20 mouse cellular contexts compared by ENCODE assay signal in genomic region chr16:62325534-62326244, GRCm38 (mm10).
DNase-seq lines count a peak whose midpoint lies in the region; ATAC-seq and TF ChIP-seq lines count a peak whose summit lies in the region.
"Had no signal": no experiment of that assay in that cellular context is flagged by ENCODE, and none has a peak within 500 bp of the region (broad histone marks: within the 10 kb centered on the region; RNA-seq: fewer than 3 reads in every experiment).

No protein-coding gene starts in this region.

- 0 out of 2 replicates have a peak, but pooled peaks have one; percentile 40 for ATAC-seq in intestine, embryonic 14.5 days (replicated peaks; ENCODE audit: low FRiP score, low TSS enrichment, low read depth)
- ATAC-seq in intestine, postnatal 0 days = no peak
- ATAC-seq in neural tube, embryonic 15.5 days (ENCODE audit: low FRiP score) = peak; percentile 70; the same call in 1 of the 2 replicates
- ATAC-seq in liver, postnatal 0 days = no peak
- ATAC-seq: forebrain, embryonic 16.5 days had no signal

- no peaks in the 10 kb centered on the region for H3K9me3 ChIP-seq in intestine, embryonic 14.5 days (ENCODE audit: control insufficient read depth, low read length)
- H3K9me3 ChIP-seq in intestine, postnatal 0 days (ENCODE audit: control insufficient read depth) = no peaks in the 10 kb centered on the region
- no peaks in the 10 kb centered on the region for H3K9me3 ChIP-seq in neural tube, embryonic 15.5 days (replicated peaks)
- no peaks in the 10 kb centered on the region; the same call in 1 of the 2 replicates for H3K9me3 ChIP-seq in liver, postnatal 0 days (ENCODE audit: low read length)
- H3K9me3 ChIP-seq: embryonic facial prominence, embryonic 13.5 days; forebrain, embryonic 12.5 days; hindbrain, embryonic 10.5 days had no signal

- no peak overlapping the region for H3K9ac ChIP-seq in intestine, embryonic 14.5 days (ENCODE audit: low read length)
- H3K9ac ChIP-seq in intestine, postnatal 0 days (ENCODE audit: low read depth, low read length) = no peak overlapping the region
- H3K9ac ChIP-seq in neural tube, embryonic 15.5 days (replicated peaks) = no peak overlapping the region
- no peak overlapping the region for H3K9ac ChIP-seq in liver, postnatal 0 days (replicated peaks)
- H3K9ac ChIP-seq: embryonic facial prominence, embryonic 13.5 days; forebrain, embryonic 12.5 days; heart, embryonic 12.5 days; hindbrain, embryonic 14.5 days had no signal

- no peak for TF ChIP-seq EP300 in liver, postnatal 0 days (IDR thresholded peaks at IDR 0.05; ENCODE audit: low read depth)

- WGBS in intestine, embryonic 14.5 days = 24% methylated on average over 3 of the region's 3 CpGs
- WGBS in intestine, postnatal 0 days = 12% methylated on average over 3 of the region's 3 CpGs
- WGBS in neural tube, embryonic 15.5 days = 8% methylated on average over 3 of the region's 3 CpGs
- WGBS in liver, postnatal 0 days (ENCODE audit: insufficient replicate concordance) = 50% methylated on average over 3 of the region's 3 CpGs

- no peak overlapping the region for H3K27ac ChIP-seq in intestine, embryonic 14.5 days (ENCODE audit: low read depth)
- H3K27ac ChIP-seq in intestine, postnatal 0 days (ENCODE audit: low read depth, low read length) = no peak overlapping the region
- H3K27ac ChIP-seq in neural tube, embryonic 15.5 days (replicated peaks) = no peak overlapping the region
- H3K27ac ChIP-seq in liver, postnatal 0 days (ENCODE audit: low read depth) = no peak overlapping the region
- H3K27ac ChIP-seq in layer of hippocampus, adult 2 months = no peak overlapping the region
- H3K27ac ChIP-seq: embryonic facial prominence, embryonic 13.5 days; forebrain, embryonic 12.5 days; heart, adult 2 months; hindbrain, embryonic 10.5 days; hindbrain, embryonic 14.5 days had no signal

- no peak for TF ChIP-seq CTCF in intestine, postnatal 0 days (IDR thresholded peaks at IDR 0.05; ENCODE audit: low read depth)
- TF ChIP-seq CTCF in liver, postnatal 0 days (IDR thresholded peaks at IDR 0.05; ENCODE audit: low read depth) = no peak
- TF ChIP-seq CTCF in layer of hippocampus, adult 2 months (conservative IDR thresholded peaks at IDR 0.05) = no peak

- H3K27me3 ChIP-seq in intestine, embryonic 14.5 days (replicated peaks; ENCODE audit: control insufficient read depth, insufficient read depth, low read length) = no peaks in the 10 kb centered on the region
- no peaks in the 10 kb centered on the region for H3K27me3 ChIP-seq in intestine, postnatal 0 days (replicated peaks; ENCODE audit: control insufficient read depth, insufficient read depth, low read length)
- no peaks in the 10 kb centered on the region for H3K27me3 ChIP-seq in neural tube, embryonic 15.5 days (replicated peaks)
- H3K27me3 ChIP-seq in liver, postnatal 0 days (ENCODE audit: insufficient read depth, low read length) = no peaks in the 10 kb centered on the region
- H3K27me3 ChIP-seq: embryonic facial prominence, embryonic 13.5 days; forebrain, embryonic 12.5 days; heart, embryonic 12.5 days had no signal

- H3K4me1 ChIP-seq in intestine, embryonic 14.5 days (replicated peaks; ENCODE audit: control insufficient read depth, insufficient read depth, low read length) = no peaks in the 10 kb centered on the region
- H3K4me1 ChIP-seq in intestine, postnatal 0 days (replicated peaks; ENCODE audit: control insufficient read depth, insufficient read depth, low read length) = no peaks in the 10 kb centered on the region
- 0 out of 2 replicates have a peak, but pooled peaks cover 3% of the 10 kb centered on the region for H3K4me1 ChIP-seq in neural tube, embryonic 15.5 days
- no peaks in the 10 kb centered on the region for H3K4me1 ChIP-seq in liver, postnatal 0 days (ENCODE audit: insufficient read depth)
- H3K4me1 ChIP-seq: embryonic facial prominence, embryonic 13.5 days; forebrain, embryonic 12.5 days; heart, embryonic 12.5 days; hindbrain, embryonic 10.5 days had no signal

- no peak overlapping the region for H3K4me2 ChIP-seq in intestine, embryonic 14.5 days (ENCODE audit: low read length)
- H3K4me2 ChIP-seq in intestine, postnatal 0 days (replicated peaks; ENCODE audit: low read depth) = no peak overlapping the region
- no peak overlapping the region for H3K4me2 ChIP-seq in neural tube, embryonic 15.5 days
- no peak overlapping the region for H3K4me2 ChIP-seq in liver, postnatal 0 days (ENCODE audit: low read depth, low read length)
- H3K4me2 ChIP-seq: embryonic facial prominence, embryonic 13.5 days; forebrain, embryonic 12.5 days; heart, embryonic 12.5 days; hindbrain, embryonic 14.5 days had no signal

- DNase-seq in intestine, embryonic 14.5 days (ENCODE audit: low spot score) = no peak
- peak; percentile 10 for DNase-seq in embryo, embryonic 11 days
- peak; percentile 54 for DNase-seq in mesoderm, embryonic 11.5 days (ENCODE audit: low read depth, low spot score)
- no peak for DNase-seq in liver, postnatal 0 days
- no peak for DNase-seq in layer of hippocampus, adult 2 months (ENCODE audit: low spot score in 2 of 2)
- DNase-seq: adrenal gland, postnatal 14 days; B cell, adult 2 months; cerebellum, adult 11-12 months; cerebellum, adult 9-10 months; cerebellum, postnatal 36 days; gastrocnemius, postnatal 14 days; heart, adult 2 months had no signal

- H3K36me3 ChIP-seq in intestine, embryonic 14.5 days (ENCODE audit: control insufficient read depth, insufficient read depth, low read length) = no peaks in the 10 kb centered on the region
- no peaks in the 10 kb centered on the region for H3K36me3 ChIP-seq in intestine, postnatal 0 days (ENCODE audit: control insufficient read depth, insufficient read depth)
- no peaks in the 10 kb centered on the region for H3K36me3 ChIP-seq in neural tube, embryonic 15.5 days
- H3K36me3 ChIP-seq in liver, postnatal 0 days (replicated peaks; ENCODE audit: insufficient read depth, low read length) = no peaks in the 10 kb centered on the region
- H3K36me3 ChIP-seq: embryonic facial prominence, embryonic 13.5 days; forebrain, embryonic 12.5 days; heart, embryonic 12.5 days; hindbrain, embryonic 10.5 days had no signal

- no peak overlapping the region for H3K4me3 ChIP-seq in intestine, embryonic 14.5 days (ENCODE audit: low read depth, low read length)
- no peak overlapping the region for H3K4me3 ChIP-seq in intestine, postnatal 0 days (ENCODE audit: low read depth, low read length)
- no peak overlapping the region for H3K4me3 ChIP-seq in neural tube, embryonic 15.5 days (replicated peaks)
- no peak overlapping the region for H3K4me3 ChIP-seq in liver, postnatal 0 days (ENCODE audit: low read depth, low read length)
- H3K4me3 ChIP-seq in layer of hippocampus, adult 2 months = no peak overlapping the region
- H3K4me3 ChIP-seq: embryonic facial prominence, embryonic 13.5 days; forebrain, embryonic 12.5 days; heart, adult 2 months; heart, embryonic 12.5 days; hindbrain, embryonic 10.5 days had no signal

Comparison
In these comparisons a context has a peak if more than half of its experiments do, and no peak if none do; other contexts are left out.
1. ATAC-seq: peak in intestine, embryonic 14.5 days (single experiment) and neural tube, embryonic 15.5 days (single experiment); none in intestine, postnatal 0 days (single experiment) and liver, postnatal 0 days (single experiment).
2. DNase-seq: peak in embryo, embryonic 11 days (single experiment) and mesoderm, embryonic 11.5 days (single experiment); none in intestine, embryonic 14.5 days (single experiment), liver, postnatal 0 days (single experiment) and layer of hippocampus, adult 2 months (0 of 2).